Mouse (Mus musculus): ENCODE data around the gene Shank1.

- TF ChIP-seq CTCF (IDR thresholded peaks at IDR 0.05; ENCODE audit: control insufficient read depth, insufficient read depth, insufficient replicate concordance, low read depth, low read length), result no peak
- TF ChIP-seq POLR2A (IDR thresholded peaks at IDR 0.05; ENCODE audit: control insufficient read depth, low read depth, low read length), result no peak
Measured at GRCm38 (mm10) chr7:44272546-44272945, 37.5 kb upstream of the Shank1 start.

All from testis, adult 2 months (tissue).